Mouse (Mus musculus) megakaryocyte progenitor cell, adult 5-6 weeks (primary cell): ENCODE data around the gene Spsb2. TPM values are rescaled to one million over a fixed set of nuclear protein-coding genes. Genes with fewer than 3 reads are reported as not detected.
"Not testable (repeated sequence)": the region's sequence is repeated elsewhere in the genome, so short reads cannot be mapped to it uniquely, and the experiment has no call there.

ENCODE experiments used
- ATAC-seq: replicated peaks from 2 replicates; pipeline ENCODE4 v1.8.0; 2016; ENCODE audit warnings: mild to moderate bottlenecking, moderate TSS enrichment, inconsistent platforms; ENCODE audit not compliant: poor library complexity
- total RNA-seq, 2 experiments: library from RNA; stranded (forward) in 1 of 2; stranded (reverse) in 1 of 2; fragments of 157-497, 149-512 nt in 1 of 2; fragments of 200-1000 nt in 1 of 2; gene quantifications; 2 replicates each; pipeline versions ENCODE4 v1.2.3 to v1.2.4; 2015 to 2017

Gene Spsb2
- total RNA-seq, 2 experiments from 2014 or later: 1.6 to 9.0 TPM

DNA sequence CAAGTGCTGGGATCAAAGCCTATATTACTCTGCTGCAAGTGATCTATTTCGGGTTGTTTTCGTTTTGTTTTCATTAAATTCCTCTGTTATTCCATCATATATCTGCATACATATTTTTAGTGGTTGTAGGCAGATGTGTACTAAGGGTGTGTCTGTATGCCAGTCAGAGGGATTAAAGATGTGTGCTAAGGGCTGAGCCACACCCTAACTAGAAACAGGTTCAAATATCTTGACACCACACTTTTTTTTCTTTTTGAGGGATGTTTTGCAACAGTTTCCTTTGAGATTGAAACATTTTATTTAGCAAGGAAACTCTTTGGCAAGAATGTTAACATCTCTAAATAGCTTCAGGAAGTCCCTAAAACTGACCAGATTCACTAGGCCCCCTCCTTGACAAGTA lies 12.3 kb upstream of the Spsb2 start:
- no peak for ATAC-seq

DNA sequence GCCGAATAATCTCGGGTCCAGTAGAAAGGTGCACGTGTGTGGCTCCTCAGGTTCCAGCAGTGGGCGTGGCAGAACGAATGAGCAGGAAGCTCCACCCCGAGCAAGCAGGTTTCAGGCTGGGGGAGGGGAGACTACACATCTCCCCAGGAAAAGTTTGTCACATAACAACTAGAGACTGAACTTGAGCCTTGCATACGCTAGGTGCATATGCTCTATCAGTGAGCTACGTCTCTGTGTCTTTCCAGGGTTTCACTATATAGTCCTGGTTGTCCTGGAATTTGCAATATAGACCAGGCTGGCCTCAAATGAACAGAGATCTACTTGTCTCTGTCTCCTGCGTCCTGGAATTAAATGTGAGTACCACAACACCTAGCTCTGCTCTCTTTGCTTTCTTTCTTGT lies 6.1 kb upstream of the Spsb2 start:
- ATAC-seq: peak; percentile 26; the same call in 1 of the 2 replicates

DNA sequence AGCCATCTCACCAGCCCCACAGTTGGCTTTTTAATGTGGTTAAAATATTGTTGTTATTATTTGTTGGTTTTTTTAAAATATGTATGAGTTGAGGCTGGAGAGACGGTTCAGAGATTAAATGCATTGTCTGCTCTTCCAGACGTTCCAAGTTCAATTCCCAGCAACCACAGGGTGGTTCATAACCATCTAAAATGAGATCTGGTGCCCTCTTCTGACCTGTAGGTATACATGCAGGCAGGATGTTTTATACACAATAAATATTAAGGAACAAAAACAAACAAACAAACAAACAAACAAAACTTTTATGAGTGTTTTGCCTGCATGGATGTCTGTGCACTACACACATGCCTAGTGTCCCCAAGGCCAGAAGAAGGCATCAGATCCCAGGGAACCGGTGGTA lies 5.4 kb upstream of the Spsb2 start:
- no peak for ATAC-seq

DNA sequence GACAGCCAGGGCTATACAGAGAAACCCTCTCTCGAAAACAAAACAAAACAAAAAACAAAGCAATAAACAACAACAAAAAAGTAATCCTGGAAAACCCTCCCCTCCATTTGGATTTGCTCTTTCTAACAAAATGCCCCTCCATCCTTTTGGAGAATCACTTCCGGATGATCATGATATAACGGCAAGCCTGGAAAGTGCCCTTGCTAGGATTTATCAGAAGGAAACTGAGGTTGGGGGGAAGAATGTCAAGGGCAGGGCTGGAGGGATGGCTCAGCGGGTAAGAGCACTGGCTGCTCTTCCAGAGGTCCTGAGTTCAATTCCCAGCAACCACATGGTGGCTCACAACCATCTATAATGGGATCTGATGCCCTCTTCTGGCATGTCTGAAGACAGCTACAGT lies 4.8 kb upstream of the Spsb2 start:
- not testable (repeated sequence) for ATAC-seq

DNA sequence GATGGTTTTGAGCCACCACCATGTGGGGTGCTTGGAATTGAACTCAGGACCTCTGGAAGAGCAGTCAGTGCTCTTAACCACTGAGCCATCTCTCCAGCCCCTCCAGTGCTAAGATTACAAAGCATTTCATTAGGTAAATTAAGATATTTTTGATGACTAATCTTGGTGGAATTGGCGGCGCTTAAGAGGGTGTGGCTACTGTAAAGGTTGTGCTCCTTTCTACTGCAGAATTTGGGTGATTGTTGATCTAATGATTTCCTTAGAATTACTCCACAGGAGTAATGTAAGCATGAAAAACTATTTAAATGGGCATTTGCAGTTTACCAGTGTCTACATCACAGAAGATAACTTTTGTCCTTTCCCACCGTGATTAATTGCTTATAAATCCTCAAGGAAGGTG lies 4.1 kb upstream of the Spsb2 start:
- no peak for ATAC-seq

DNA sequence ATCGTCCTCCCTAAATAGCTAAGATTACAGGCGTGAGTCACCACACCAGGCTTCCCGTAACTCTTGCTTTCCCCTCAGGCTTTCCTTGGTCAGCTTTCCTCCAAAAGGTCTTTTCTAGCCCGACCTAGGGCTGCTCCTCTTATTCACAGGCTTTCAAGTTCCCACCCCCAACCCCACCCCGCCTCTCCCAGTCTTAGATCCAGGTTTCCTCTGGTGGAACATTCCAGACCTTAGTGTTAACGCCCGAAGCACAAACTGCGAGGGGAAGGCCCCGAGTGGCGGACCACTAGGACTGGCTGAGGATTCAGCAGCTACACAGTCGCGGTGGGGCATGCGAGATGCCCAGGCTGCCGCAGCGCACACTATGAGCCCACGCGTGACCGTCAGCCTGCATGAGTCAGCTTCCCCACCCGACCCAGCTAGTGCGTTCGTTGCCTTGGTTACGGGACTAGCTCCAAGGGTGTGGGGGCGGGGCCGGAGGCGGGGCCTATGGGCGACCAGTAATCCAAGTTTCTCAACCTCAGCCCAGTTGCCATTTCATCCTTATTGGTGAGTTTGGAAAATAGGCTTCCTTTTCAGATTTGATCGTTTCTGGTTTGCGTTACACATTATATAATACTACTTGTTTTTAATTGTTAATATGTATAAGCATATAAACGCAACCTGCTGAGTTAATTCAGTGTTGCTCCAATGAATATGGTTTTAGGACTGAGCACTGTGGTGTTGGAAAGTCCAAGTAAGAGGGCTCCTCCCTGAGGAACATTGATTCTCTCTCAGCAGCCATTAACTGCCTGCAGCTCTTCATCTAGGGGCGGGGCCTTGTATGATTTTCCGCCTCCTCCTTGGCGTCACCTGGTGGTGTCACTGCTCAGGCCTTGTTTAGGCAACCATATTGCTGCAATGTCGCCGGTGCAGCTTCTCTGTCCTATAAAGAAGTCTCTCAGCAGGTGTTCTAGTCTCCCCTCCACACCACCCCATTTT lies 2.8 kb upstream of the Spsb2 start:
- ATAC-seq: peak; percentile 69

DNA sequence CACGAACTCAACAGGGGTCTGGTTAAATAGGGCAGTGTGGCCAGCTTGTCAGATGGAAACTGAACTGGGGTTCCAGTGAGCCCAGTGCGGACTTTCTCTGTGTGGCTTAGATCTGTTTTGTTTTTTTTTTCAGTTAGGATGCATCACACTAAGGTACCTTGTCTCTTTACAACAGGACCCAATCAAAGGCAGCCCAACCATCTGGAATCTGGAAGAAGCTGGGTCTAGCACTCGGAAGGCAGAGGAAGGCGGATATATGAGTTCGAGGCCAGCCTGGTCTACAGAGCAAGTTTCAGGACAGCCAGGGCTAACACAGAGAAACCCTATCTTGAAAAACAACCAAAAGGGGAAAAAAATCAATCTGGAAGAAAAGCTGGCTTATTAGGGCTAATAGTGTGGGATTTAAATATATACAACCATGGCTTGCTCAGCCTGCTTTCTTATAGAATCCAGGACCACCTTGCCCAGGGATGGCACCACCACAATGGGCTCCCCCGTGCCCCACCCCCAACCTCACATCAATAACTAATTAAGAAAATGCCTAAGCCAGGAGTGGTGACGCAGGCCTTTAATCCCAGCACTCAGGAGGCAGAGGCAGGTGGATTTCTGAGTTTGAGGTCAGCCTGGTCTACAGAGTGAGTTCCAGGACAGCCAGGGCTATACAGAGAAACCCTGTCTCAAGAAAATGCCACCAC lies 1.9 kb upstream of the Spsb2 start:
- no peak for ATAC-seq

DNA sequence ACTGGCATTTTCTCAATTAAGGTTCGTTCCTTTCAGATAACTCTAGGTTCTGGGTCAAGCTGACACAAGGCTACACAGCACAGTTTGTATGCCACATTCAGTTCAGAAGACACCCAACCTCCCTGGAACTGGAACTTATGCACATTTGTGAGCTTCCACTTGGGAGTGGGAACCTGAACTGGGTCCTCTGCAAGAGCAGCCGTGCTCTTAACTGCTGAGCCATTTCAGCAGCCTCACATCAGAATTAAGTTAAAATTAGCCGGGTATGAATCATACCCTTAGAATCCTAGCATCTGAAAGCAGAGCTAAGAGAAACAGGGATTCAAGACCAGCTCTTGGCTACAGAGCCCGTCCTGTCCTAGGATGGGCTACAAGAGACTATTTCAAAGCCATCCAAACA lies 1.1 kb upstream of the Spsb2 start:
- ATAC-seq: no peak

DNA sequence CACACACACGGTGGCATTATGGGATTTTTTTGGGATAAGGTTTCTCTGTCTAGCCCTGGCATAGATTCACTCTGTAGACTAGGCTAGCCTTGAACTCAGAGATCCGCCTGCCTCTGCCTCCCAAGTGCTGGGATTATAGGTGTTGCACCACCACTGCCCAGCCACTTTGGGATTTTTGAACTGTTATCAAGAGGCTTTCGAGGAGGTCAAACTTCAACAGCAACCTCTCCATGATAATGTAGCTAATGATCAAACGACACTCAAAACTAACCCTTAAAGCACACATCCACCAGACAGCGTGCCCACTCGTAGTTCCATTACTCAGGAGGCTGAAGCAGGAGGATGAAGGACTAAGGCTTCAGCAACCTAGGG lies 489 bp upstream of the Spsb2 start:
- ATAC-seq: no peak

DNA sequence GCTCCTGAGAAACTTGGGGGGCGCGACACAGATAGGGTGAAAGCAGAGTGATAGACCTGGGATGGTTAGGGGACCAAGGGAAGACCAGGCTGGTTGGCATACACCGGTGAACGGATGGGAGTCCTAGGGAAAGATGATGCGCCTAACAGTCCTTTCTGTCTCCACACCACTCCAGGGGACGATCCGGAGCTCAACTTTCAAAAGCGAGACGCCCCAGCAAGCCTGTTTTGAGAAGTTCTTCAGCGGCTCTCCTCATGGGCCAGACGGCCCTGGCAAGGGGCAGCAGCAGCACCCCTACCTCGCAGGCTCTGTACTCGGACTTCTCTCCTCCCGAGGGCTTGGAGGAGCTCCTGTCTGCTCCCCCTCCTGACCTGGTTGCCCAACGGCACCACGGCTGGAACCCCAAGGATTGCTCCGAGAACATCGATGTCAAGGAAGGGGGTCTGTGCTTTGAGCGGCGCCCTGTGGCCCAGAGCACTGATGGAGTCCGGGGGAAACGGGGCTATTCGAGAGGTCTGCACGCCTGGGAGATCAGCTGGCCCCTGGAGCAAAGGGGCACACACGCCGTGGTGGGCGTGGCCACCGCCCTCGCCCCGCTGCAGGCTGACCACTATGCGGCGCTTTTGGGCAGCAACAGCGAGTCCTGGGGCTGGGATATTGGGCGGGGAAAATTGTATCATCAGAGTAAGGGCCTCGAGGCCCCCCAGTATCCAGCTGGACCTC lies 752 bp downstream of the Spsb2 start:
- peak; percentile 36 for ATAC-seq

DNA sequence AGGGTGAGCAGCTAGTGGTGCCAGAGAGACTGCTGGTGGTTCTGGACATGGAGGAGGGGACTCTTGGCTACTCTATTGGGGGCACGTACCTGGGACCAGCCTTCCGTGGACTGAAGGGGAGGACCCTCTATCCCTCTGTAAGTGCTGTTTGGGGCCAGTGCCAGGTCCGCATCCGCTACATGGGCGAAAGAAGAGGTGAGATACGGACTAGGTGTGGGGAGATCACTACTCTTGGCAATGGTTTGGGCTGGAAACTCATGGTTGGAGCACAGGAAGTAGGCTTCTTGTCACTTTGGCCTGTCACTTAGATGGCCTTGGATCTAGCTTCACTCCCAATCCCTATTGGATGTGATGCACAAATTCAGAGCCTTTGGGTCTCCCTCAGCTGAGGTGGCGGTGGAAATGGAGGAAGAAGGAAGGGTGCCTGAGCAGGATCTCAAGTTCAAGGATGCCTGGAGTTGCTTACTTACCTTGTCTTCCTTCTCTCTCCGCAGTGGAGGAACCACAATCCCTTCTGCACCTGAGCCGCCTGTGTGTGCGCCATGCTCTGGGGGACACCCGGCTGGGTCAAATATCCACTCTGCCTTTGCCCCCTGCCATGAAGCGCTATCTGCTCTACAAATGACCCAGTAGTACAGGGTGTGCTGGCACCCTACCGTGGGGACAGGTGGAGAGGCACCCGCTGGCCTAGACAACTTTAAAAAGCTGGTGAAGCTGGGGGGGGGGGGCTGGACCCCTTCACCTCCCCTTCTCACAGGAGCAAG lies 1.5 kb downstream of the Spsb2 start:
- no peak for ATAC-seq

DNA sequence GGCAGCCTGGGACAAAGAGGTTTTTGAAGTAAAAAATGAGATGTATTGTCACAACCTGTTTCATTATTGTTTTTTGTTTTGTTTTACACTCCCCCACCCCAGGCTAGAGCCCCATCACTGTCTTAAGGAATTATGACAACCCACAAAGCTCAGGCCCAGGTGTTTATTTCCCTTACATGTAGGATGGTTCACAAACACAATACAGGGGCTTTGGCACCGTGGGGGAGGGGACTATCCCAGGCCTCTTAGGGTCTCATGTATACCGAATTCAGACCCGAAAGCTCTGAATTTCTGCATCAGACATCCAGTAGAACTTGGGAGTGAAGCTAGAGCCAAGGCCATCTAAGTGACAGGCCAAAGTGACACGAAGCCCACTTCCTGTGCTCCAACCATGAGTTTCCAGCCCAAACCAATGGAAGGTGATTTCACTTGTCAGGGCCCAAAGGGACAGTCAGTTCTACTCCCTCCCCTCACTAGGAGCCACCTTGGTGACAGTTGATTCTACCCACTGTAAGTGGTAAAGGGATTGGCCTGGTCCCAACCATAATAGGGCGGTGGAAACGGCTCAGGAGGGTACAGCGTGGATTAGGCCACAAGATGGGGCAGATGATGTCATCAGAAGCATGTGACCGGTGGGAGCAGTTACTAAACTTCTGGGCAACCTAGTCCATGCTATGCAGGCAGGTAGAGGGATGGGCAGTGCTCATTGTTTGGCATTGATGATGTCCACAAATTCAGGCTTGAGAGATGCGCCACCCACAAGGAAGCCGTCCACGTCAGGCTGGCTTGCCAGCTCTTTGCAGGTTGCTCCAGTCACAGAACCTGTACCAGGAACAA lies 2.3 kb downstream of the Spsb2 start:
- not testable (repeated sequence) for ATAC-seq

DNA sequence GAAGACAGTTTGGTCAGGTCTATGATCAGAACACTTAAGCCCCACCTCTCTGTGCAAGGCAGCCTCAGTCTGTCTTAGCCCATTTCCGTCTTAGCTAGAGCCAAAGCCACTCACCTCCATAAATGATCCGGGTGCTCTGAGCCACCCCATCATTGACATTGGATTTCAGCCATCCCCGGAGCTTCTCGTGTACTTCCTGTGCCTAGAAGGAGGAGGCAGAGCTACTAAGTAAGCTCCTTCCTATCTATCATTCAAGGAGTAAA lies 2.9 kb downstream of the Spsb2 start:
- ATAC-seq: no peak

DNA sequence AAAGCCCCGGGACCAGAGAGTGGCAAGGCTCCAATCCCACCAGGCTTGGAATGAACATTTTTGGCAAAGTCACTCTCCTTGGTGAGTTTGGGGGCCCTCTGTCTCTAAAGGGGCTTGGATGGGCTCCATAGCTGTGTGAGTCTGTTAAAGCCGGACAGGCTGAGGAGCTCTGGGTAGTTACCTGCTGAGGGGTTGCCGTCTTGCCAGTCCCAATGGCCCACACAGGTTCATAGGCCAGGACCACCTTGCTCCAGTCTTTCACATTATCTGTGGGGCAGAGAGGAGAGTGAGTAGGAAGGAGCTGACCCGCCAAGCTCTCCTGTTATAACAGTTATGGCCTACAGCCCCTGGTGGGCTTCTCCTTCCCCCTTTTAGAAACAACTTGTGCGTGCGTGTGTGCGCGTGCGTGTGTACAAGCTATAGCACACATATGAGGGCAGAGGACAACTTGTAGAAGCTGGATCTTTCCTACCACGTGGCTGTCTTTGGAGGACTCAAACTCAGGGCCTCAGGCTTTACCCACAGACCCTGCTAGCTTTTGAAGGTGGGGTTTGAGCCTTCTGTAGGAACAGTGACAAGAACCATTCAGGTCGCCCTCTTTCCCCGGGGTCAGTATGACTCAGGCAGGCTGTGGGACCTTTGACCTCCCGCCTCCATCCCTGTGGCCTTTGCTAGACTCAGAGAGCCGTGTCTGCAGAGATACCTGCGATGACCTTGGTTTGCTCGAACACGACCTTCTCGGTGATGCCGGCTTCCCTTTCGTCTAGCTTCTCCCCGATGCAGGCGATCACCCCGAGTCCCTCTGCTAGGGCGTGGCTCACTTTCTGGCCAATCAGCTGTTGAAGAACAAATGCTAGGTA lies 3.5 kb downstream of the Spsb2 start:
- no peak for ATAC-seq

DNA sequence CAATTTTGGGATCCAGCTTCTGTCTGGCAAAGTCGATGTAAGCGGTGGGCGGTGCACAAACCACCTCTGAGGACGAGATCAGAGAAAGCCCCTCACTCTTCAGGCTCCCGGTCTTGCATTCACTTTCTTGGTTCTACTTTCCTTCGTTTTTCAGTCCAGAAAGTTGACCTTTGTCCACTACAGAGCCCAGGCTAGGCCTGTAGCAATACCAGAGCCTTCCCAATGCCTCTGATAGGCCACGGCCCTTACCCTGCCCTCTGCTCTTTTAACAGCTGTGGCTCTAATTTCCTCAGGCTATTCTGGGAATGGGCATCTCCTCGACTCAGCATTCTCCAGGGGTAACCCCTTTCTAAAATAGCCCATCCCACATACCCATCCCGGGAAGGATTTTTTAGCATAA lies 4.4 kb downstream of the Spsb2 start:
- no peak for ATAC-seq

DNA sequence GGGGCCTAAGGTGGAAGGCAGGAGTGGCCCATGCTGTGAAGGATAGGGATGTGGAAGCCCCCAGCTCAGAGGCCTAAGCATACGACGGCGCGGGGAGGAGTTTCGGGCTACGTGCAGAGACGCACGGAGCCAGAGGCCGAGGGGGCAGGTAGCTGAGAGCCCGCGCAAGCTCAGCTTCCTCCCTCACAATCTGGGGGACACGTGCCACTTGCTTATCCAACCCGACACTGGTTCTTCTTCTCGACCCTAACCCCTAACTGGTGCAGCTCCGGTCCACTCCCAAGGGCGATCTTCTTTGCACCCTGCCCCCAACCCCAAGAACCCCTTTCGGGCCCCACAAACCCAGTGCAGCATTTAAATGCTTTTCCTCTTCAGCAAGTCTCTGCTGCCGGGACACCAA lies 5.0 kb downstream of the Spsb2 start:
- ATAC-seq: peak; percentile 39

DNA sequence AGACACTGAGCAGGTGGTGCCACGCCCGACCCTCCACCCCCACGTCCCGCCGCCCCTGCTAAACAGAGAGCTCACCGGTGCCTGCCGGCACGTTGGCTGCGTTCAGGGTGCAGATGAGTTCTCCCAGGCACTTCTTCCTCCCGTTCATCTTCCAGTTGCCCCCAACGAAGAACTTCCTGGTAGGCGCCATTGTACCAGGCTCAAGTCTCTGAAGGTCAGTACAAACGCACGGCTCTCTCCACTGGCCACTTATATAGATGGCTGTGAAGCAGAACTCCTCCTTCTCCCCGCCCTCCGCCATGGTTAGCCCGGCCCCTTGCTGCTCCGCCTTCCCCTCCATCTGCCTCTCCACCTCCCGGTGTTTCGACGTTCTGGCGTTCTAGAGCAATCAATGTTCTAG lies 5.5 kb downstream of the Spsb2 start, which contains the start of gene Tpi1:
Gene Tpi1, minus strand, starts transcription at position 364 of the 400 bp plus-strand sequence.
- peak; percentile 73 for ATAC-seq

DNA sequence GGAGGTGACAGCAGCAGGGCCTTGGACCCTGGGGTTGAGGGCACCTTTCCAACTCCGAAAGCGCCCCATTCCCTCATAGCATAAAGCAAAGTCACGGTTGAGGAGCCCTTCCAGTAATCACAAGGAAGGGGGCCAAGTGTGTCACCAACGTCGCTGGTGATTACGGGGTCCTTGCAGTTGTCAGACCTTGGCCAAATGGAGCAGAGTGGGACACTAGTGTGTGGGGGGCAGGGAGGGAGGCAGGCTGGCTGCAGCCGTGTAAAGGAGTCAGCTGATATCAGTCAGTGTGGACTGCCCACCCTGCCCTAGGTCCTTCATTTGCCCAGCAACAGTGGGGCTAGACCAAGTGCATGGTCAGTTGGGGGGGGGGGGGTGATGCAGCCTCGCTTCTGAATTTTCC lies 6.0 kb downstream of the Spsb2 start:
- ATAC-seq: no peak
